Mouse (Mus musculus): ENCODE results near the gene Pak1ip1. TPM values are rescaled to one million over a fixed set of nuclear protein-coding genes. Genes with fewer than 3 reads are reported as not detected.

The Pak1ip1 gene
- total and polyA plus RNA-seq, 2 experiments from 2014 or later: 38.2 to 48.0 TPM

DNA sequence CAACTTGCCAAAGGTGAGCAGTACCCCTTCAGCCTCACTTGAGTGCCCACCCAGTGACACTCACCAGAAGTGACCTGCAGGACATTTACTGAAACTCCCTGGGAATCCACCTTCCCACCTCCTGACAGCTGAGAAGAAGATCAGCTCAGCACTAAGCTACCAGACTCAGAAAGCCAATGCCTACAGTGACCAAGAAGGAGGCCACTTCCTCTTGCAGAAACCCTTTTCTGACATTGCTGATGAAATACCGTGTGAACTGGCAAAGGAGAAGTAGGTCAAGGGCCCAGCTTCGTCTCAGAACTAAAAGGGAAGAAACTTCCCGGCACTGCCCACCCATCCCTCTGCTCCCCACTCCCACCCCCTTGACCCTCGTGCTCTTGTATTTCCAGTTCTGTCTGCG lies 32.3 kb upstream of the Pak1ip1 start:
- no peak overlapping the region for H3K4me2 ChIP-seq (ENCODE audit: low read depth, low read length)
- no peak overlapping the region for H3K4me3 ChIP-seq (ENCODE audit: low read depth, low read length)
- no peak overlapping the region for H3K9ac ChIP-seq (replicated peaks; ENCODE audit: low read depth, low read length)
- H3K27me3 ChIP-seq (ENCODE audit: control insufficient read depth, insufficient read depth, low read length): no peaks in the 10 kb centered on the region
- ATAC-seq (ENCODE audit: insufficient read depth, low read depth): no peak
- no peaks in the 10 kb centered on the region for H3K36me3 ChIP-seq (replicated peaks; ENCODE audit: control insufficient read depth, insufficient read depth, low read length)
- no peaks in the 10 kb centered on the region for H3K9me3 ChIP-seq (replicated peaks; ENCODE audit: control insufficient read depth, low read length)
- TF ChIP-seq EP300 (IDR thresholded peaks at IDR 0.05; ENCODE audit: low read depth) (no peak), CTCF (IDR thresholded peaks at IDR 0.05; ENCODE audit: low read depth) (no peak)
- no peak for DNase-seq (ENCODE audit: low spot score)
- 61% methylated on average over 5 of the region's 5 CpGs for WGBS
- H3K4me1 ChIP-seq (ENCODE audit: control insufficient read depth, insufficient read depth): no peaks in the 10 kb centered on the region
- no peak overlapping the region for H3K27ac ChIP-seq (ENCODE audit: low read depth)

- no peak overlapping the region for H3K4me2 ChIP-seq (ENCODE audit: low read depth, low read length)
- no peaks in the 10 kb centered on the region for H3K4me1 ChIP-seq (ENCODE audit: control insufficient read depth, insufficient read depth)
- no peak overlapping the region for H3K27ac ChIP-seq (ENCODE audit: low read depth)
- H3K36me3 ChIP-seq (replicated peaks; ENCODE audit: control insufficient read depth, insufficient read depth, low read length): no peaks in the 10 kb centered on the region
- no peaks in the 10 kb centered on the region for H3K27me3 ChIP-seq (ENCODE audit: control insufficient read depth, insufficient read depth, low read length)
- no peak overlapping the region for H3K4me3 ChIP-seq (ENCODE audit: low read depth, low read length)
- DNase-seq (ENCODE audit: low spot score): no peak
- no peak overlapping the region for H3K9ac ChIP-seq (replicated peaks; ENCODE audit: low read depth, low read length)
- no peaks in the 10 kb centered on the region for H3K9me3 ChIP-seq (replicated peaks; ENCODE audit: control insufficient read depth, low read length)
- WGBS: 81% methylated on average over 4 of the region's 4 CpGs
- no peak for TF ChIP-seq CTCF (IDR thresholded peaks at IDR 0.05; ENCODE audit: low read depth)
- ATAC-seq (ENCODE audit: insufficient read depth, low read depth): no peak
Observed at GRCm38 (mm10) chr13:40969761-40970390, 30.9 kb upstream of the Pak1ip1 start.

- ATAC-seq (ENCODE audit: insufficient read depth, low read depth): no peak
- no peak for DNase-seq (ENCODE audit: low spot score)
- Histone ChIP-seq H3K27ac (ENCODE audit: low read depth) (no peak overlapping the region), H3K27me3 (ENCODE audit: control insufficient read depth, insufficient read depth, low read length) (no peaks in the 10 kb centered on the region), H3K9ac (replicated peaks; ENCODE audit: low read depth, low read length) (no peak overlapping the region), H3K4me3 (ENCODE audit: low read depth, low read length) (no peak overlapping the region), H3K9me3 (replicated peaks; ENCODE audit: control insufficient read depth, low read length) (no peaks in the 10 kb centered on the region), H3K4me2 (ENCODE audit: low read depth, low read length) (no peak overlapping the region), H3K36me3 (replicated peaks; ENCODE audit: control insufficient read depth, insufficient read depth, low read length) (no peaks in the 10 kb centered on the region), H3K4me1 (ENCODE audit: control insufficient read depth, insufficient read depth) (no peaks in the 10 kb centered on the region)
- TF ChIP-seq EP300 (IDR thresholded peaks at IDR 0.05; ENCODE audit: low read depth) (no peak), CTCF (IDR thresholded peaks at IDR 0.05; ENCODE audit: low read depth) (no peak)
- 72% methylated on average over 5 of the region's 5 CpGs for WGBS
Observed at GRCm38 (mm10) chr13:40971261-40971660, 29.6 kb upstream of the Pak1ip1 start.

DNA sequence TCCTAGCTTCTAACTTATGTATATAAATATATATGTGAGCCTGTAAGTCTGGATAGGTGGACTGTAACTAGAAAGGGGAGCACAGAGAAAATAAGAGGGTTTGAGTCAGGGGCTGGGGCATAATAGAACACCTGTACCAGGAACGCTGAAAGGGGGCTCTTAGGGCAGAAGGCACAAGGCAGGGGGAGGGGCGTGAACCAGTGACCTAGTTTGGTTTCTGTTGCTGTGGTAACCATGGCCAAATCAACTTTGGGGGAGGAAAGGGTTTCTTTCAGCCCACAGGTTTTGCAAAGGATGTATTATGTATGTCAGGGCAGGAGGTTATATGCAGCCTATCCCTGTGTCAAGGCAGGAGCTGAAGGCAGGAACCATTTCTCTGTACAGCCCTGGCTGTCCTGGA lies 29.0 kb upstream of the Pak1ip1 start:
- Histone ChIP-seq H3K9me3 (replicated peaks; ENCODE audit: control insufficient read depth, low read length) (no peaks in the 10 kb centered on the region), H3K4me1 (ENCODE audit: control insufficient read depth, insufficient read depth) (no peaks in the 10 kb centered on the region)

GRCm38 (mm10) chr13:40972976-40973375 lies 27.8 kb upstream of the Pak1ip1 start:
- ATAC-seq (ENCODE audit: insufficient read depth, low read depth) (no peak), DNase-seq (ENCODE audit: low spot score) (no peak)
- H3K9ac ChIP-seq (replicated peaks; ENCODE audit: low read depth, low read length): no peak overlapping the region
- H3K27me3 ChIP-seq (ENCODE audit: control insufficient read depth, insufficient read depth, low read length): no peaks in the 10 kb centered on the region
- H3K9me3 ChIP-seq (replicated peaks; ENCODE audit: control insufficient read depth, low read length): no peaks in the 10 kb centered on the region
- H3K4me3 ChIP-seq (ENCODE audit: low read depth, low read length): no peak overlapping the region
- no peaks in the 10 kb centered on the region for H3K36me3 ChIP-seq (replicated peaks; ENCODE audit: control insufficient read depth, insufficient read depth, low read length)
- H3K4me2 ChIP-seq (ENCODE audit: low read depth, low read length): no peak overlapping the region
- no peak overlapping the region for H3K27ac ChIP-seq (ENCODE audit: low read depth)
- WGBS: 80% methylated on average over 5 of the region's 5 CpGs
- no peaks in the 10 kb centered on the region for H3K4me1 ChIP-seq (ENCODE audit: control insufficient read depth, insufficient read depth)
- no peak for TF ChIP-seq CTCF (IDR thresholded peaks at IDR 0.05; ENCODE audit: low read depth)
- no peak for TF ChIP-seq EP300 (IDR thresholded peaks at IDR 0.05; ENCODE audit: low read depth)

More for the DNA sequence above, 29.0 kb upstream of the Pak1ip1 start:
- Histone ChIP-seq H3K27me3 (ENCODE audit: control insufficient read depth, insufficient read depth, low read length) (no peaks in the 10 kb centered on the region), H3K4me3 (ENCODE audit: low read depth, low read length) (no peak overlapping the region), H3K9ac (replicated peaks; ENCODE audit: low read depth, low read length) (no peak overlapping the region), H3K36me3 (replicated peaks; ENCODE audit: control insufficient read depth, insufficient read depth, low read length) (no peaks in the 10 kb centered on the region), H3K27ac (ENCODE audit: low read depth) (no peak overlapping the region), H3K4me2 (ENCODE audit: low read depth, low read length) (no peak overlapping the region)
- no peak for ATAC-seq (ENCODE audit: insufficient read depth, low read depth)
- 80% methylated on average over 2 of the region's 2 CpGs for WGBS
- TF ChIP-seq CTCF (IDR thresholded peaks at IDR 0.05; ENCODE audit: low read depth): no peak
- no peak for TF ChIP-seq EP300 (IDR thresholded peaks at IDR 0.05; ENCODE audit: low read depth)
- DNase-seq (ENCODE audit: low spot score): no peak

GRCm38 (mm10) chr13:40977609-40978008 lies 23.2 kb upstream of the Pak1ip1 start:
- Histone ChIP-seq H3K27me3 (ENCODE audit: control insufficient read depth, insufficient read depth, low read length) (no peaks in the 10 kb centered on the region), H3K9me3 (replicated peaks; ENCODE audit: control insufficient read depth, low read length) (no peaks in the 10 kb centered on the region), H3K4me1 (ENCODE audit: control insufficient read depth, insufficient read depth) (no peaks in the 10 kb centered on the region), H3K9ac (replicated peaks; ENCODE audit: low read depth, low read length) (no peak overlapping the region), H3K36me3 (replicated peaks; ENCODE audit: control insufficient read depth, insufficient read depth, low read length) (no peaks in the 10 kb centered on the region), H3K4me3 (ENCODE audit: low read depth, low read length) (no peak overlapping the region), H3K4me2 (ENCODE audit: low read depth, low read length) (no peak overlapping the region), H3K27ac (ENCODE audit: low read depth) (no peak overlapping the region)
- peak; percentile 80 for TF ChIP-seq CTCF (IDR thresholded peaks at IDR 0.05; ENCODE audit: low read depth)
- TF ChIP-seq EP300 (IDR thresholded peaks at IDR 0.05; ENCODE audit: low read depth): no peak
- DNase-seq (ENCODE audit: low spot score) (peak; percentile 43), ATAC-seq (ENCODE audit: insufficient read depth, low read depth) (peak; percentile 49; the same call in 1 of the 2 replicates)
- WGBS: 22% methylated on average over 7 of the region's 7 CpGs
